Mouse (Mus musculus) ES-Bruce4 (cell line): ENCODE measurements around the gene Wnt5b.

Experiments used
- EP300 ChIP-seq: IDR thresholded peaks from 2 replicates; pipeline ENCODE4 v1.6.1; 2011; ENCODE audit warnings: low read depth, low read length; ENCODE audit not compliant: insufficient read depth
- POLR2A ChIP-seq: IDR thresholded peaks from one replicate; pipeline ENCODE4 v1.8.1; 2011; ENCODE audit warnings: low read length; ENCODE audit not compliant: insufficient read depth

DNA sequence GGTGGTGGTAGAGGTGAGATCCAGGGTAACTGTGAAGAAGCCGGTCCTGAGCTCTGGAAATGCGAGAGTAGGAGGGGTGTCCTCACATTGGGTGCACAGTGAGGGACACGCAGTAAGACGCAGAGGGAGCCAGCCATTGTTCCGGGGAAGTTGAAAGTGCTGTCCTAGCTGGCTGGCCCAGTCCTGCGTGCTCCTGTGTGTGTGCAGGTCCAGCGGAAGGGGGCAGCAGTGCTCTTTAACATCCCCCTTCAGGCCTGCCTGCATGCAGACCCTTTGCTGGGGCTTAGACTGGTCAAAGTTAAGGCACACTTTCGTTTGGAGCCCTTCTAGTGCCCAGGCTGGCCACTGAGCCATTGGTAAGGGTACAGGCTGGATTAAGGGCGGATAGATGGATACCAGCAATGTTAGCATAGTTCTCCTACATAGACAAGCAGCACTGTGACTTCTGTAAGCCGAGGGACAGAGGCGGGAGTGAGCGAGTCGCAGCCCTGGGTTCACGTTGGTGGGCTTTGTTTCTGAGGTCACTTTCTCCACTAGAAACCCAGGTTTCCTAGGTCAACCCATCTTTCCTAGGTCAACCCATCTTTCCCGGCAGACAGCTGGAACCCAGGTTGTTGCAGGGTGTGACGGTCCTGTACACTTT is 61.1 kb downstream of the Wnt5b start:
- no peak for TF ChIP-seq EP300
- TF ChIP-seq POLR2A, result no peak
